Mouse (Mus musculus) right cerebral cortex, adult 18-20 months (tissue): ENCODE results near the gene Spindoc.
A peak's percentile ranks its signal among the peaks of the same experiment; 100 is the strongest.
"Not testable (repeated sequence)": the region's sequence is repeated elsewhere in the genome, so short reads cannot be mapped to it uniquely, and the experiment has no call there.

ENCODE experiments used
- DNase-seq: peaks from one replicate; pipeline ENCODE4 v3.0.0; 2022; ENCODE audit warnings: mixed read lengths

The Spindoc gene

DNA sequence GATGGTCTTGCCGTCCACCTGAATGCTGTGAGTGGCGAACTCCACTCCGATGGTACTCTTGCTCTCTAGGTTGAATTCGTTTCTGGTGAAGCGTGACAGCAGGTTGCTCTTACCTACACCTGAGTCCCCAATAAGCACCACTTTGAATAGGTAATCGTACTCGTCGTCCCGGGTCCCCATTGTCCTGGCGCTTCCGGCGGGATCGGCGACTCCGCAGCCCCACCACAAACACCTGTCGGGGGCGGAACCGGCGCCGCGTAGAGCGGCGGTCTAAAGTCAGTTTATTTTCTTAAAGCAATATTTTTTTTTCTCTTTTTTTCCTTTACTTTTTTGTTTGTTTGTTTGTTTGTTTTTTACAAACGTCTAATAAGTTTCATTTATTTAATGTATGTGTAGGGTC lies 16.1 kb upstream of the Spindoc start:
- DNase-seq = not testable (repeated sequence)

DNA sequence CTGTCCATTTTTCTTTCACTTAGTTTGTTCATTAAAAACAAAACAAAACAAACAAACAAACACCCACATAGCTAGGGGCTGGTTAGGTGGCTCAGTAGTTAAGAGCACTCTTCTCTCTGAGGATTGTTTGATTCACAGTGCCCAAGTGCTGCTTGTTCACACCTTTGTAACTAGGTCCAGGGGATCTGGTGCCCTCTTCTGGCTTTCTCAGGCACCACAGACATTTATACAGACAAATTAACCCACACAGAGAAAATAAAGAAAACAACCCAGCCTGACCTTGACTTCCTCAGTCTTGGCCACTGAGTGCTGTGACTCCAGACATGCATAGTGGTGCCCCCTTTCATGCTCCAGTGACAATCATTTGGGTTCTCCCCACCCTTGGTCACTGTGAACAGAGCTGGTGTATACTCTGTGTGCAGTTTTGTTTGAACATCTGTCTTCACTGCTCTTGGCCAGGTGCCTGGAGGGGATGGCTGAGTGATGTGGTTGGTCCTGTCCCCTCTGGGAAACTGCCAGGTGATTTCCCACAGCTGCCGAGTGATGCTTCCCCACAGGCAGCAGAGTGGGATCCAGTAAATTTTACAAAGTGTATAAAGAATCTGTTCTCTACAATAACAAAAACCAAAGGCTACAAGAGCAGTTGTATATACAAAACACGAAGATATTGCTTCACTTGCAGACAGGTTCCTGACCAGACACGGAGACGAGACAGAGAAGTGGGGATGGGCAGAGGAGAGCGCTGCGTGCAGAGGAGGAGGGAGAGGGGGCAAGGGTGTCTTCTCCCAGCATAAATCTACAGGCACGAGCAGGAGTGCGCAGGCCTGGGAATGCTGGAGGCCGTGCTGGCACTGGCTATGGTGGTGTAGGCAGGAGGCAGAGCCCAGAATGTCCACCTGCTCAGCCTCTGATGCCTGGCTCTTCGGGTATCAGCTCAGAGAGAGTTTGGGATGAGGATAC lies 14.4 kb upstream of the Spindoc start:
- DNase-seq = not testable (repeated sequence)

DNA sequence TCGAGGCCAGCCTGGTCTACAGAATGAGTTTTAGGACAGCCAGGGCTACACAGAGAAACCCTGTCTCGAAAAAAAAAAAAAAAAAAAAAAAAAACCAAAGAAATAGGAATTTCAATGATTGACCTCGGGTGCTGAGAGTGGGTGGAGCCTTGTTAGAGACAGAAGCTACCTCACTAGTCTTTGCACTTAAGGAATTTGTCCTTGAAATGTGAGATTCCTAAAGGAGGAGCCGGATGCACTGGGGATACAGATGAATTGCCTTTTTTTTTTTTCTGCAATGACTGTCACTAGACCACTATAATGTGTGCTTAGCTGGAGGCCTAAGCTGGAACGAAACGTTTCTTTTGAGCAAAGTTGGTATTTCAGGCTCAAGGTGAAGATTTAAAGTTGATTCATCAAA lies 5.7 kb upstream of the Spindoc start:
- no peak for DNase-seq

DNA sequence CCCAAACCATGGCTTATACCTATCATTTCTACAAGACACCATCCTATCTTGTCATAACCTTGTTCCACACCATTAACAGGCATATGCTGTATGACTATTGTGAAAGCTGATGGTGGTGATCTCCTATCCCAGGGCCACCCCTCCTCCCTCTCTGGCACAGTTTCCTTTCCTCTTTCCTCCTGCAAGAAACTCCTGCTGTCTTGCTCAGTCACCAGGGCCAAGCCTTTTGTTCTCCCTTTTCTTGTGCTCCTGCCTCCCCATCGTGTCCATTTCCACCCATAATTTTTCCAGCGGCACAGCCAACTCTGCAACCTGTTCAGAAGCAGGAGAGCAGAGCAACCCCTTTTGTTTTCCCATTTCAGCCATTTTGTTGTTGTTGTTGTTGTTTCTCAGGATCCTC lies 3.2 kb upstream of the Spindoc start:
- DNase-seq = no peak

DNA sequence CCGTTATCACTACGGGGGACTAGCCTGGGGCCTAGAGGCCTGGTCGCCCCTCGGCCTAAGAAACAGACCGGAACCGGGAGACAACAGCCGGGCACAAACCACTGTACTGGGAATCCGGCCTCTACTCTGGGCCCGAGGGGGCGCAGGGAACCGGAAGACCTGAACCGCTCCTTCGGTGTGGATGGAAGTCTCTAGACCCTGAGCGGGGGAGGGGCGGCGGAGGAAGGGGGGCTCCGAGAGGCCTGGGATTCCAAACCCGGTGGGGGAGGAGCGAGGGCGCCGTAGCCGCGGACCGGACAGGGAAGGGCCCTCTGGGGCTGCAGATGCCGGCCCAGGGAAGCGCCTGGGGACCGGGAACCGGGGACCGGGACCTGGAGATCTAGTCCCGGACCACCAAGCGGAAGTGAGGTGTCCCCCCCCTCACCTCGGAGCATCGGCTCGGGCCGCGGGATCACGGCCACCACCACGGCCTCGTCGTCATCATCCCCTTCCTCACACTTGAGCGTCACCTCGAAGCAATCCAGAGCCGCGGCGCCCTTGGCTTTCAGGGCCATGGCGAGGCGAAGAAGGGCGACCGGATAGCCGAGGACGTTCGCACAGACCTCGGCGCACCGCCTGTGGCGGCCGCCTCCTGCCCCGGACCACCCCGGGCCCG lies 419 bp downstream of the Spindoc start:
- DNase-seq = peak; percentile 44

DNA sequence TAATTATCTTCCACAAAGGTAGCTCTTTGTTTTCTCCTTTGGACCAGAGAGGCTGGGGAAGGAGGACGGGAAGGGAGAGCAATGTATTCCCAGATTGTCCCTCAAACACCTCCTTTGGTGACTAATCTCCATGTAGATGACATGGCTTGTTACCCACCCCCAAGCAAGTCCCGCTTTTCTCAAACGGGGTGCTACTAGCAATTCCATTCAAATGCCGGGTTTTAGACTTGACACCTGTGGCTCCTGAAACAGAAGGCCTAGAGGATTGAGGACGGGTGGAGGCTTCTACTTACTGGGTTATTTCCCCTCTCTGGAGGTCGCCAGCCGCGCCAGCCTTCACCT lies 917 bp downstream of the Spindoc start:
- no peak for DNase-seq

DNA sequence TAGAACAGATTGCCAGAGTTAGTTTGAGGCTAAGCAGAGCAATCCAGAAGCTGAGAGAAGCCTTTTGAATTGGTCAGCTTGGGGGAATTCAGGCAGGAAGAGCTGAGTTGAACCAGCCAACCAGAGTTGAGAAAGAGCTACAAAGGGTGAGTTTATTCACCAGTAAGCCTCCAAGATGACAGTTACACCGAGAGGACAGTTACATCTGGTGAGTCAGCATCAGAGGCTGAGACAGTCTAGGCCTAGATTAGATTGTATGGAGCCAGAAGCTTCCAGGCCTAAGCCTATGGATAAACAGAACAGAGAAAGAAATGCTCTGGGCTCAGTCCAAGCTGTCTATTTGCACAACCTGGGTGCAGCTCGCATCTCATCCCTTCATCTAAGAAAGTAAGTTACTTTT lies 5.2 kb downstream of the Spindoc start:
- DNase-seq = no peak

DNA sequence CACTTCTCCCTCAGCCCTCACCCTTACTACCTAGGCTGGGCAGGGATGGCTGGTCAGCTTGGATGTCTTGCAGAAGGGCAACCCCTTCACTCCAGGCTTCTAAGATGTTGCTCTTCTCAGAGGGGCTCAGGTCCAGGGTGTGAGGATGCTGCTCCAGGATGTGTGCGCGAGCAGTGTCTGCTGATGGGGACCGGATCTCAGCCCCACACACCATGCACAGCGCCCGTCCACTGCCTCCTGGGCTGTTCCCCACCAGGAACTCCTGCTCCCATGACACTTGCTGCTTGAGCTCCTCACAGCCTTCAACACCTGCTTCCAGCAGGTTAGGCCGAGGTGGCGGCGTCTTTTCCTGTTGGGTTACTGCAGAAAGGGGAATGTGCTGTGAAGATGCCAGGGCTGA lies 8.3 kb downstream of the Spindoc start:
- DNase-seq = no peak

DNA sequence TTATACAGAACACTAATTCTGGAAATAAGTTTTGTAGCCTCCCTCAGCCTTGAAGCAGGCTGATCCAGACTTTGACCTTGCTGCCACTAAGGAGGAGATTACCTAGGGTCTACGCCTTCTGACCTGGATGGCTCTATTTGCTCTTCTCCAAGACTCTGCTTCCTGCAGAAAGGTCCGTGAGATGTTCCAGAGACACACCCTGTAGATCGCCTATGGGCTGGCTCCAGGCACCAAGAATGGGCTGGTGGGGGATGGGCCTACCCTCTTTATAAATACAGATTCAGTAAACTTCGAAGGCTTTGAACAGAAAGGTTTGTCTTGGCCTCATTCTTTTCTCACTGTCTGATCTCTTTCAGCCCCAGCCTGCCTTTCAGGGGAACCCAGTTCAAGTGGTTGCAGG lies 13.3 kb downstream of the Spindoc start:
- not testable (repeated sequence) for DNase-seq

DNA sequence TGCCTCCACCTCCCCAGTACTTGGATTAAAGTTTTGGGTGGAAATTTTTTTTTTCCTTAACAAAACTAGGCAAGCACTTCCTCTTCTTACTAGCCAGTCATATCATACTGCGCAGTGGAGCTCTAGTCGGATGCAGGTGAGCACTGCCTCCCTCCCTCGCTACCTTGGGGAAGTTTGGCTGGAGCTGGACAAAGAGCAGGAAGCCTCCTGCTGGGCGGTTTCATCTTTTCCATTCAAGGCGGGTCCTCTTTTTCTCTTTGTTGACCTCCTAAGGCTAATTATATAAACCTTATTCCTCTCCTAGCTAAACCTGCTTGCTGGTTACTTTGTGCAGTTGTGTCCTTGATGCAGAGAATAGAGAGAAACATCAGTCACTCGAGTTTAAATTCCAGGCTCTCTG lies 29.2 kb downstream of the Spindoc start:
- no peak for DNase-seq

DNA sequence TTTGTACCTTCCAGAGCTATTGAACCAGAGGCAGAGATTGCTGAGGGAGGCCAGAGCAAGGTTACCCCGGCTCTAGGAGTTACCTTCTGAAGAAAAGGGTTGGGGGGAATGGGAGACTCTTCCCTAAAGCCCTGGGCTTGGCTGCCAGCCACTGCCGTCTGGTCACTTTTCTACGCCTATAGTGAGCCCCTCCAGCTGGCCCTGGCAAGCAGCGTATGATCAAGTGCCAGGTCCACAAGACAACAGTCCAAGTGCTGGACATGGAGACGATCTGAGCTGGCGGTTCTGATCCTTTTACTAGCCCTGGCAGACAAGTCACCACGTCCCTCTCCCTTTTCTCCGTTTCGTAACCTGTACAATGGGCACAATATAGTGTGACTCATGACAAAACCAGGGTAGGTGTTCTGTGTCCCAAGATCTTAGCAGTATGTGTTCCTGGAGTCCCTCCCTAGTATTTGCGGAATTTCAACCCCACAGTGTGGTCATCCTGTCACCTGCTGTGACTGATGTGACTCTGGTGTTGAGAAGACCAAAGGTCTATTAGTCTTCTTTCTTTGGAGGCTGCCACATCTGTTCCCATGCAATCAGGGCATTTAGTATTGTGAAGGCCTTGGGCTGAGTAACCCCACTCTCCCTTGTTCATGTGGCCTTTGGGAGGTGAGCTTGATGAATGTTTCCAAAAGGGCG lies 29.8 kb downstream of the Spindoc start:
- DNase-seq = no peak

DNA sequence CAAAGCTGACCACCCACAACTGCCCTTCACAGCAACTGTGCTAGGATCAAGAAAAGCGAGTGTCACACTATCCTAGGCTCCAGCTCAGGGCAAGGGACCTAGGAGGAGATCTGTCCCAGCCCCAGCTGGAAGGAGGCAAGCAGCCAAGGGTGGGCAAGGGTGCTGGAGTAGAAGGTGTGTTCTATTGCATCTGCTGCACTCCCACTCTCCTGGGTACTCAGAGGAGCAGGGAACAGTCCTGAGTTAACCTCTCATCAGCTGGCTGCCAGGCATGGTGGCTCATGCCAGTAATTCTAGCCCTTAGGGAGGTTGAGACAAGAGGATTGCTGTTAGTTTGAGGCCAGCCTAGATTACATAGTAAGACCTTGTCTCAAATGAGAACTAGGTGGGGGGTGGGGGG lies 32.8 kb downstream of the Spindoc start:
- no peak for DNase-seq

DNA sequence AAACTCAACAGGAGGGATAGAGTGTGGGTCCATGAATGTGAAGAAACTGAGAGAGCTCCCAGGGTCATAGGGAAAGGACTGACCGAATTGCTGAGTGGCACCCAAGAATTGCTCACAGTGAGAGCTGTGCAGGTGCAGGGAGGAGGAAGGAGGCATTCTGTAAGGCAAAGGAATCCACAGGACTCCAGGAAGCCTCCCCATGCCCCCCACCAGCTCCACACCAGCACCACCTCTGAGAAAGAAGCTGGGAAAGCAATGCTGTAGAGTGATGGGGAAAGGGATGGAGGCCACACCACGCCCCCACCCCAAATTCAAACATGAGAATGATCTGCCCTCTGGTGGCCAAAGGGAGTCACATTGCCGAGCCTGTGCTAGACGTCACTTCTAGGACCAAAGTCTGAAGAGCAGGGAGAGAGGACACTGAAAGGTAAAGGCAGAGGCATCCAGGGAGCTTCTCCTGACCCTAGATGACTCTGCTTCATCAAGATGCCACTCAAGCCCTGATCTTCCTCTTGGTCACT lies 37.5 kb downstream of the Spindoc start:
- peak; percentile 48 for DNase-seq

DNA sequence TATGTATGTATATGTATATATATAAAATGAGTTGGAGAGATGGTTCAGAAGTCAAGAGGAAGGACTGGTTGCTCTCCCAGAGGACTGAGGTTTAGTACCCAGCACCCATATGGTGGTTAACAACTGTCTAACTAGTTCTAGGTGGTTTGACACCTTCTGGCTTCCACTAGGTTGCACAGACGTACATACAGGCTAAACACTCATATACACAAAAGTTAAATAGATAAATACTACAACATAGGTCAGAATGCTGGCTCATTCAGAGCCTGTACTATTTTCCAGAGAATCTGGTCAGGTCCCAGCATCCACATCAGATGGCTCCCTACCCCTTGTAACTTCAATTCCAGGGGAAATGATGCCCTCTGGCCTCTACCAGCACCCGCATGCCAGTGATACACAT lies 40.1 kb downstream of the Spindoc start:
- DNase-seq = no peak

DNA sequence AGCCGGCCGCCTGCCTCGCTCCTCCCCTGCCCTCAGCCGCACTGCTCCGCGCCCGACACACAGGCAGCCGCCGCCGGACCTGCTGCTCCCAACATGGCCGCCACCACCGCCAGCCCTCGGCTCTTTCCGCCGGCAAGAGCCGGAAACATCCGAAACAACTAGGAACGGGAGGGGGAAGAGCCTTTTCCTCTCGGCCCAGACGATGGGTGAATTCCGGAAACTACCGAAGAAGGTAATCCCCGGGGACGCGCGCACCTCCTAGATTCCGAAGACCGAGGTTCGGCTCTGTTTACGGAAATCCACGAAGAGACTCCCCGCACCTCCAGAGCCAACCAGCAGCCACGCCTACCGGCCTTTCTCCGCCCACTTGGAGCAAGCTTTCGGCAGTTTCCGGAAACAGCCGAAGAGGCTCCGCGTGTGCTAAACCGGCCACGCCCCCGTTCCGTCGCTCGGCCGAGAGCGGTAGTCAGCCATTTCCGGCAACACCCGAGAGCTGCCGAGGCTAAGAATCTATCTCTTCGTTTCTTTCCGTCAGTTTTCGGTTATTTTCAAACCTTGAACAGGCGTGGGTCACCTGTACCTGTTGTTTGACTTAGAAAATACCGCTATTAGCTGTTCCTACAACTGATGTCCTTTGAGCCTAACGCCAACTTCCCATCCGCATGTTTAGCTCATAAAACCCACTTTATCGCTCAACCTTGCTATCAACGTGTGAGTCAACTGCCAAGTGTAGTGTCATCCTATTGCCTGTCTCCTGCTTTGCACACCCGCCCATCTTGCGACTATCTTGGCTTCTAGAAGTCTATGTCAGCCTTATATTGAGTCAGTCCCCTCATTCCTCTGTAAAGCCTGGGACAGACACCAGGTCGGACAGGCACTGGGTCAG lies 41.0 kb downstream of the Spindoc start, which contains the start of gene Mark2:
TSS of gene Mark2 (minus strand) at position 349 of the 886 bp plus-strand sequence.
- peak; percentile 99 for DNase-seq

DNA sequence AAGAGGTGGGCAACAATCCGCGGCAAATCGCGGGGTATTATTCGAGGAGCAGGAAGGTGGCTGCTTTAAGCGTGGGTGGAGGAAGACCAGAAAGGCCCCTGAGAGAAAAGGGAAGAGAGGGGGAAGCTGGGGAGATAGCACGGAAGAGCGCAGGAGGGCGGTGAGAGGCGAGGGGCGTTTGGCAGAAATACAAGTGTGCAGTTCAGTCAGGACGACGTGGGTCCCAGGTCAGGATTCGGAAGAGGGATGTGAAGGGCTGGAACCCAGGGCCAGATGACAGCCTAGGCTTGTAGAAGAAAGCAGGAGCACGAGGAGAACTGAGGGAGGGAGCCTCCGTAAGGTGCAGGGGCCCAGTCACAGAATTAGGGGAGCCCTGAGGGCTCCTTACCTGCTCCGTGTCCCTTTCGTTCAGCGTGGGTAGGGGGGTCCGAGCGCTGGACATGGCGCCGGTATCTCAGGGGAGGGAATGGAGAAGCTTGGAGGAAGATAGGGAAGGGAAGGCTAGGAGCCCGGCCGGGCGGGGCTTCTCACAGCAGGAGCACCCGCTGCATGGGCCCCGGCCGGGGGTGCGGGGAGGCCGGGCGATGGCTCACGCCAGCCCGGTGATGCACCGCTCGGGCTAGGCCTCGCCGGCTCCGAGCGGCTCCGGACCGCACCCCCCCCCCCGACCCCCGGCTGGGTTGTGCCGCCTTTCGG lies 41.9 kb downstream of the Spindoc start:
- DNase-seq = peak; percentile 12

DNA sequence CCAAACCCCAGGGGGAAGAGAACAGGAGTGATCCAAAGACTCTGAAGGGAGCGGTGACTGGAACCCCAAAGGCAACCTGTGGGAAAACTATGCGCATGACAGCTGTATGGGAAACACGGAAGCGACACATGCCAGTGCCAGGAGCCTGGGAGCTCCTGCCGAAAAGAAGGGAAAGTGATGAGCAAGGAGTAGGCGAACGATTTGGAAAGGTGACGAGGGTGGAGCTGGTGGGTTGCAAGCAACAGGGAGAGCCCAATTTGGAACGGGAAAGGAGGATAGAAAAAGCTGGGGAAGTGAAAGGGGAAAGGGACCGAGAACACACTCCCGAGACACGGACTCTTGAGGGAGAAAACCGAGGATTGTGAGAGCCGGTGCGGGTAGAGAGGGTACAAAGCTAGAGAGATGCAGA lies 42.4 kb downstream of the Spindoc start:
- peak; percentile 79 for DNase-seq

DNA sequence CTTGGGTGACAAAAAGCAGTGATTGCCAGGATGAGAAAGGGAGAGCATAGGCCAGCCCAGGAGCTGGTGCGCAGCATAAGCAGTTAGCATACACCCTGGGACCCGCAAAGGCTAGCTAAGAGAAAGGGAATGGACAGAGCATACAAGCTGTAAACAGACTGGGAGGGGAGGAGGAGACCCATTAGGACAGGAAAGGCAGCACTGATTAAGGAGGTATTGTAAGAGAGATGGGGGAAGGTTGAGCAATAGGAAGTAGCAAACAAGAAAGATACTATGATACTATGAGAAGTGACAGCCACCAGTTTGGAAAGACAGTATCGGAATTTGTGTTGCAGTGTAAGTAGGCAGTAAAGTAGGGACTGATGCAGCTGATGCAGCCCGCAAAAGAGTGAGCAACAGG lies 42.9 kb downstream of the Spindoc start:
- DNase-seq = no peak

DNA sequence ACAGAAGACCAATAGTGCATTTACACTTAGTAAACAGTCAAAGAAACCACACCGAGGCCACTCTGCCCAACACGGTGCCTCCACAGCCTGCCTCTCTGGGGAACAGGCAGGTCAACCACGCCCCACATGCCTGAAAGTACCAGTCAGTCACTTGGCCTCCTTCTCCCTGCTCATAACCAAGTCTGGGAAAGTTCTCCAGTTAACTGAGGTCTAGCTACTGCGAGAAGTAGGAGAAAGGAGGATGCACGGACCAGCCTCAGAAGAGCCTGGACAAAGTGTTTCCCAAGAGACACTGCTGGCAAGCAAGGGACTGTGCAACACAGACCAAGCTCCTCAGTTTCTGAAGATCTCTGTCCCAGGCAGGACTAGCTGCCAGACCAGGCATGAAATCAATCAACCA lies 43.8 kb downstream of the Spindoc start:
- no peak for DNase-seq

DNA sequence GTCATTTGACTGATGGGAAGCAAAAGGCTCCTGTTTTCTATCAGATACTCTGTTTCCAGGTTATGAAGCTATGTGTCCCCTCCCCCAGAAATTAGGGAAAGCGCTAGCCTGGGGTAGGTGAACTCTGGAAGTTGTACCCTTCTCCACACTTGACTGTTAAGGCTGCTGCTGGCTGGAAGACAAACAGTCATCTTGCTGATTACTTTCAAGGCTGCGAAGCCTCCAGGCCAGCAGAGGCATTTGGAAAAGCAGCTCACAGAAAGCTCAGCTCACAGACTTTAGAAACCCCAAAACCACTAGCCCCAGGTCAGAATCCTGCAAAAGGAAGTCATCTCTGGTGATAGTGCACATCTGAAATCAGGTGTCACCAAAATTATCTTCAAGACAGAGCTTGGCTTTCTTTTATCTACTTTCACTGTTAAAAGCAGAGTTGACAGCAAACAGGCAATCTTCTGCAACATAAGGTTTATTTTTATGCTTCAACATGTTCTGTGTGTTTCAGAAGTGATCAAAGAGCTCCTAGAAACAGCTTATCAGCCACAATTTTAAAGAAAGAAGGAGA lies 44.9 kb downstream of the Spindoc start:
- no peak for DNase-seq

DNA sequence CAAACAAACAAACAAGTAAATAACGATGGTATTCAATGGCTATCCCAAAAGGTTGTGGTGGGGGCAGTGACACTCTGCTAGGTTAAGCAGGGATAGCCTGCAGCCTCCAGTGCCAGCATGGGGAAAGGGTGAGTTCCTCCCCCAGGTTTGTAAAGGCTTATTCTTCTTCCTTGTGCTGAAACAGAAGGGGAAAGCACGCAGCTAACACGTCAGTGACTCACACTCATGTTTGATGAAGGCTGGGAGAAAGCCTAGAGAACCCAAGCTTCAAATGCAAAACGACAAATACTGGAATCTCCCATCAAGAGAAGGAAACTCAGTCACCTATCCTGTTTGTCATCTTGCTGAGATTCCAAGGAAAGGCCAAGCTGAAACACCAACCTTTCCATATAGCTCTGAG lies 47.1 kb downstream of the Spindoc start:
- peak; percentile 47 for DNase-seq
